Mouse (Mus musculus) gastrocnemius, adult 8-10 months (tissue): Measurements from ENCODE around the gene Gan. TPM values are rescaled to one million over a fixed set of nuclear protein-coding genes. Genes with fewer than 3 reads are reported as not detected.

ENCODE experiments used
- total RNA-seq, 4 experiments: library from RNA; stranded (reverse); gene quantifications; 2 replicates each; pipeline ENCODE4 v1.2.4; 2022

Gene Gan
- total RNA-seq, 4 experiments from 2014 or later: 4.7 to 5.5 (median 4.9) TPM

Other genes starting within 250 kb of the Gan start
- 10 to 100 TPM; 20.8 to 29.6 (median 26.8) TPM for gene Cmc2, start 236.7 kb upstream of the Gan start, total RNA-seq
- gene Cenpn, start 236.4 kb upstream of the Gan start, total RNA-seq: under 1 TPM; 0.36 to 0.88 (median 0.57) TPM
- gene Atmin, start 214.7 kb upstream of the Gan start, total RNA-seq: 10 to 100 TPM; 29.7 to 35.3 (median 30.7) TPM
- under 1 TPM in 2 of 4 experiments, not detected in 2; 0.13 to 0.16 TPM for gene 1700030J22Rik, start 179.2 kb upstream of the Gan start, total RNA-seq
- 10 to 100 TPM; 43.1 to 47.4 (median 44.0) TPM for gene Gcsh, start 164.6 kb upstream of the Gan start, total RNA-seq
- gene Pkd1l2, start 75.7 kb upstream of the Gan start, total RNA-seq: under 1 TPM; 0.05 to 0.20 (median 0.14) TPM
- gene Bco1, start 62.3 kb upstream of the Gan start, total RNA-seq: not detected
- gene Cmip, start 98.9 kb downstream of the Gan start, total RNA-seq: 1 to 10 TPM; 3.8 to 7.3 (median 6.2) TPM